Mouse (Mus musculus) midbrain, embryonic 12.5 days (tissue): ENCODE measurements around the gene Eln. TPM values are rescaled to one million over a fixed set of nuclear protein-coding genes. Genes with fewer than 3 reads are reported as not detected.

Experiments used
- polyA plus RNA-seq: library from polyadenylated mRNA; unstranded; fragments of >200 nt; fragmentation: Nextera tagmentation; extraction: Ambion mirVana; gene quantifications from 2 replicates; pipeline ENCODE4 v1.2.1, GENCODE M21; 2016

Eln gene
- polyA plus RNA-seq, 1 experiment from 2014 or later = 4.0 TPM

Other genes with a start within 250 kb of the Eln start
- gene Clip2, start 194.9 kb downstream of the Eln start, polyA plus RNA-seq = 11.4 and 11.9 TPM in 2 replicates
- gene Syna, start 187.2 kb downstream of the Eln start, polyA plus RNA-seq = 0.13 and 0.29 TPM in 2 replicates
- 264 and 268 TPM in 2 replicates for gene Rfc2, start 166.0 kb downstream of the Eln start, polyA plus RNA-seq
- 3.4 and 3.6 TPM in 2 replicates for gene Lat2, start 132.3 kb downstream of the Eln start, polyA plus RNA-seq
- gene Eif4h, start 107.8 kb downstream of the Eln start, polyA plus RNA-seq = 441 and 455 TPM in 2 replicates
- gene Limk1, start 58.7 kb downstream of the Eln start, polyA plus RNA-seq = 16.7 and 17.7 TPM in 2 replicates
- not detected in 2 replicates for gene Tmem270, start 159.4 kb upstream of the Eln start, polyA plus RNA-seq
- gene Cldn13, start 168.2 kb upstream of the Eln start, polyA plus RNA-seq = 2.5 TPM in 2 replicates
- 9.5 and 10.4 TPM in 2 replicates for gene Mettl27, start 185.0 kb upstream of the Eln start, polyA plus RNA-seq
- gene Cldn4, start 199.6 kb upstream of the Eln start, polyA plus RNA-seq = 0.98 and 2.0 TPM in 2 replicates
- gene Cldn3, start 238.9 kb upstream of the Eln start, polyA plus RNA-seq = 2.3 and 2.8 TPM in 2 replicates